Mouse (Mus musculus): ENCODE results near the gene Gm21987. TPM values are rescaled to one million over a fixed set of nuclear protein-coding genes. Genes with fewer than 3 reads are reported as not detected.
"Not testable (repeated sequence)": the region's sequence is repeated elsewhere in the genome, so short reads cannot be mapped to it uniquely, and the experiment has no call there.

Gene Gm21987
- polyA plus RNA-seq, 1 experiment from 2014 or later: 0.52 TPM

GRCm38 (mm10) chr16:38318492-38318891, 28.3 kb upstream of the Gm21987 start:
- Histone ChIP-seq H3K36me3 (ENCODE audit: control insufficient read depth, insufficient read depth, low read length) (no peaks in the 10 kb centered on the region), H3K4me1 (ENCODE audit: control insufficient read depth, insufficient read depth, low read length) (no peaks in the 10 kb centered on the region), H3K9ac (ENCODE audit: low read length) (no peak overlapping the region), H3K27ac (ENCODE audit: low read length) (no peak overlapping the region), H3K4me2 (ENCODE audit: low read depth, low read length) (no peak overlapping the region), H3K9me3 (replicated peaks; ENCODE audit: control insufficient read depth, low read length) (no peaks in the 10 kb centered on the region), H3K4me3 (replicated peaks; ENCODE audit: low read length) (no peak overlapping the region), H3K27me3 (ENCODE audit: control insufficient read depth, insufficient read depth, low read length) (no peaks in the 10 kb centered on the region)
- no peak for ATAC-seq (ENCODE audit: insufficient read depth, low FRiP score)
- WGBS: 71% methylated on average over 9 of the region's 9 CpGs

- Histone ChIP-seq H3K9me3 (replicated peaks; ENCODE audit: control insufficient read depth, low read length) (no peaks in the 10 kb centered on the region), H3K4me3 (replicated peaks; ENCODE audit: low read length) (no peak overlapping the region), H3K9ac (ENCODE audit: low read length) (no peak overlapping the region), H3K27ac (ENCODE audit: low read length) (no peak overlapping the region), H3K4me2 (ENCODE audit: low read depth, low read length) (no peak overlapping the region), H3K4me1 (ENCODE audit: control insufficient read depth, insufficient read depth, low read length) (no peaks in the 10 kb centered on the region), H3K36me3 (ENCODE audit: control insufficient read depth, insufficient read depth, low read length) (no peaks in the 10 kb centered on the region), H3K27me3 (ENCODE audit: control insufficient read depth, insufficient read depth, low read length) (no peaks in the 10 kb centered on the region)
- WGBS: 84% methylated on average over 4 of the region's 4 CpGs
- ATAC-seq (ENCODE audit: insufficient read depth, low FRiP score): no peak
Measured at GRCm38 (mm10) chr16:38319087-38319486, 27.8 kb upstream of the Gm21987 start.

GRCm38 (mm10) chr16:38321452-38321935, 25.3 kb upstream of the Gm21987 start:
- no peaks in the 10 kb centered on the region for H3K36me3 ChIP-seq (ENCODE audit: control insufficient read depth, insufficient read depth, low read length)
- no peak overlapping the region for H3K4me3 ChIP-seq (replicated peaks; ENCODE audit: low read length)
- no peaks in the 10 kb centered on the region for H3K27me3 ChIP-seq (ENCODE audit: control insufficient read depth, insufficient read depth, low read length)
- no peaks in the 10 kb centered on the region for H3K9me3 ChIP-seq (replicated peaks; ENCODE audit: control insufficient read depth, low read length)
- H3K27ac ChIP-seq (ENCODE audit: low read length): no peak overlapping the region
- H3K4me1 ChIP-seq (ENCODE audit: control insufficient read depth, insufficient read depth, low read length): no peaks in the 10 kb centered on the region
- H3K9ac ChIP-seq (ENCODE audit: low read length): no peak overlapping the region
- ATAC-seq (ENCODE audit: insufficient read depth, low FRiP score): no peak
- H3K4me2 ChIP-seq (ENCODE audit: low read depth, low read length): 0 out of 2 replicates have a peak overlapping the region, but pooled peaks have one; percentile 10
- 28% methylated on average over 17 of the region's 17 CpGs for WGBS

GRCm38 (mm10) chr16:38324311-38324710, 22.5 kb upstream of the Gm21987 start:
- no peak for ATAC-seq (ENCODE audit: insufficient read depth, low FRiP score)

GRCm38 (mm10) chr16:38326778-38327397, 20.0 kb upstream of the Gm21987 start:
- Histone ChIP-seq H3K9ac (ENCODE audit: low read length) (no peak overlapping the region), H3K27me3 (ENCODE audit: control insufficient read depth, insufficient read depth, low read length) (no peaks in the 10 kb centered on the region), H3K27ac (ENCODE audit: low read length) (no peak overlapping the region), H3K4me1 (ENCODE audit: control insufficient read depth, insufficient read depth, low read length) (no peaks in the 10 kb centered on the region), H3K9me3 (replicated peaks; ENCODE audit: control insufficient read depth, low read length) (no peaks in the 10 kb centered on the region; the same call in 1 of the 2 replicates), H3K36me3 (ENCODE audit: control insufficient read depth, insufficient read depth, low read length) (no peaks in the 10 kb centered on the region), H3K4me3 (replicated peaks; ENCODE audit: low read length) (no peak overlapping the region), H3K4me2 (ENCODE audit: low read depth, low read length) (no peak overlapping the region)
- no peak for ATAC-seq (ENCODE audit: insufficient read depth, low FRiP score)
- WGBS: 88% methylated on average over 11 of the region's 11 CpGs

More at GRCm38 (mm10) chr16:38324311-38324710, 22.5 kb upstream of the Gm21987 start:
- WGBS: 88% methylated on average over 15 of the region's 15 CpGs
- H3K9me3 ChIP-seq (replicated peaks; ENCODE audit: control insufficient read depth, low read length): no peaks in the 10 kb centered on the region; the same call in 1 of the 2 replicates
- no peaks in the 10 kb centered on the region for H3K27me3 ChIP-seq (ENCODE audit: control insufficient read depth, insufficient read depth, low read length)
- H3K9ac ChIP-seq (ENCODE audit: low read length): no peak overlapping the region
- H3K27ac ChIP-seq (ENCODE audit: low read length): no peak overlapping the region
- H3K4me1 ChIP-seq (ENCODE audit: control insufficient read depth, insufficient read depth, low read length): no peaks in the 10 kb centered on the region
- H3K4me3 ChIP-seq (replicated peaks; ENCODE audit: low read length): no peak overlapping the region
- no peak overlapping the region for H3K4me2 ChIP-seq (ENCODE audit: low read depth, low read length)
- no peaks in the 10 kb centered on the region for H3K36me3 ChIP-seq (ENCODE audit: control insufficient read depth, insufficient read depth, low read length)

GRCm38 (mm10) chr16:38329340-38329739, 17.5 kb upstream of the Gm21987 start:
- Histone ChIP-seq H3K9me3 (replicated peaks; ENCODE audit: control insufficient read depth, low read length) (no peaks in the 10 kb centered on the region; the same call in 1 of the 2 replicates), H3K27me3 (ENCODE audit: control insufficient read depth, insufficient read depth, low read length) (no peaks in the 10 kb centered on the region), H3K27ac (ENCODE audit: low read length) (no peak overlapping the region), H3K4me2 (ENCODE audit: low read depth, low read length) (no peak overlapping the region), H3K9ac (ENCODE audit: low read length) (no peak overlapping the region), H3K4me1 (ENCODE audit: control insufficient read depth, insufficient read depth, low read length) (no peaks in the 10 kb centered on the region), H3K36me3 (ENCODE audit: control insufficient read depth, insufficient read depth, low read length) (no peaks in the 10 kb centered on the region), H3K4me3 (replicated peaks; ENCODE audit: low read length) (no peak overlapping the region)
- ATAC-seq (ENCODE audit: insufficient read depth, low FRiP score): no peak
- WGBS: 84% methylated on average over 3 of the region's 3 CpGs

- H3K36me3 ChIP-seq (ENCODE audit: control insufficient read depth, insufficient read depth, low read length): no peaks in the 10 kb centered on the region
- no peak overlapping the region for H3K27ac ChIP-seq (ENCODE audit: low read length)
- no peak overlapping the region for H3K9ac ChIP-seq (ENCODE audit: low read length)
- H3K4me2 ChIP-seq (ENCODE audit: low read depth, low read length): no peak overlapping the region
- no peaks in the 10 kb centered on the region for H3K4me1 ChIP-seq (ENCODE audit: control insufficient read depth, insufficient read depth, low read length)
- H3K4me3 ChIP-seq (replicated peaks; ENCODE audit: low read length): no peak overlapping the region
- no peak for ATAC-seq (ENCODE audit: insufficient read depth, low FRiP score)
- 36% methylated on average over 6 of the region's 6 CpGs for WGBS
- H3K9me3 ChIP-seq (replicated peaks; ENCODE audit: control insufficient read depth, low read length): no peaks in the 10 kb centered on the region; the same call in 1 of the 2 replicates
- no peaks in the 10 kb centered on the region for H3K27me3 ChIP-seq (ENCODE audit: control insufficient read depth, insufficient read depth, low read length)
Measured at GRCm38 (mm10) chr16:38334431-38334830, 12.4 kb upstream of the Gm21987 start.

- H3K4me2 ChIP-seq (ENCODE audit: low read depth, low read length); H3K27me3 ChIP-seq (ENCODE audit: control insufficient read depth, insufficient read depth, low read length); ATAC-seq (ENCODE audit: insufficient read depth, low FRiP score); H3K9ac ChIP-seq (ENCODE audit: low read length); H3K4me3 ChIP-seq (replicated peaks; ENCODE audit: low read length); H3K36me3 ChIP-seq (ENCODE audit: control insufficient read depth, insufficient read depth, low read length); H3K9me3 ChIP-seq (replicated peaks; ENCODE audit: control insufficient read depth, low read length); H3K4me1 ChIP-seq (ENCODE audit: control insufficient read depth, insufficient read depth, low read length); H3K27ac ChIP-seq (ENCODE audit: low read length): not testable (repeated sequence)
- 82% methylated on average over 4 of the region's 4 CpGs for WGBS
Measured at GRCm38 (mm10) chr16:38338077-38338476, 8.8 kb upstream of the Gm21987 start.

- Histone ChIP-seq H3K4me3 (replicated peaks; ENCODE audit: low read length) (peak within 1 kb of the TSS; percentile 31), H3K27ac (ENCODE audit: low read length) (no peak within 1 kb of the TSS), H3K4me2 (ENCODE audit: low read depth, low read length) (peak within 1 kb of the TSS; percentile 64), H3K9me3 (replicated peaks; ENCODE audit: control insufficient read depth, low read length) (no peaks in the 10 kb centered on the region), H3K9ac (ENCODE audit: low read length) (peak within 1 kb of the TSS; percentile 63), H3K4me1 (ENCODE audit: control insufficient read depth, insufficient read depth, low read length) (peaks cover 8% of the 10 kb centered on the region), H3K36me3 (ENCODE audit: control insufficient read depth, insufficient read depth, low read length) (no peaks in the 10 kb centered on the region), H3K27me3 (ENCODE audit: control insufficient read depth, insufficient read depth, low read length) (no peaks in the 10 kb centered on the region)
- WGBS: 10% methylated on average over 30 of the region's 30 CpGs
- peak; percentile 88 for ATAC-seq (ENCODE audit: insufficient read depth, low FRiP score)
Measured at GRCm38 (mm10) chr16:38341396-38342324, 5.2 kb upstream of the Gm21987 start, which contains the start of gene Maats1. Gene Maats1, minus strand, starts transcription at chr16:38342143.

Data from stomach, embryonic 16.5 days (tissue).